Mouse (Mus musculus) lung, postnatal 0 days (tissue): ENCODE results near the gene Il18r1.

Experiments used
- CTCF ChIP-seq: IDR thresholded peaks from 2 replicates; pipeline ENCODE4 v1.5.1; 2016; ENCODE audit warnings: antibody characterized with exemption, mild to moderate bottlenecking
- EP300 ChIP-seq: IDR thresholded peaks from 2 replicates; pipeline ENCODE4 v1.6.1; 2016; ENCODE audit warnings: antibody characterized with exemption, mild to moderate bottlenecking, control low read depth

GRCm38 (mm10) chr1:40547064-40547572 lies 81.8 kb downstream of the Il18r1 start:
- TF ChIP-seq EP300 (no peak), CTCF (no peak)
